Mouse (Mus musculus) E14TG2a.4 (cell line): ENCODE results near the gene Sprr2j-ps.

ENCODE experiments used
- CTCF ChIP-seq: conservative IDR thresholded peaks from 2 replicates; pipeline ENCODE4 v1.5.1; 2014; ENCODE audit warnings: low read length
- NANOG ChIP-seq: IDR thresholded peaks from 2 replicates; pipeline ENCODE4 v1.6.1; 2014; ENCODE audit warnings: borderline replicate concordance, low read length, mixed read lengths

- TF ChIP-seq CTCF: no peak
- no peak for TF ChIP-seq NANOG
These were observed 48.7 kb downstream of the Sprr2j-ps start for GRCm38 (mm10) chr3:92466576-92466975.
